Mouse (Mus musculus): ENCODE results near the gene Nav1.

The Nav1 gene

DNA sequence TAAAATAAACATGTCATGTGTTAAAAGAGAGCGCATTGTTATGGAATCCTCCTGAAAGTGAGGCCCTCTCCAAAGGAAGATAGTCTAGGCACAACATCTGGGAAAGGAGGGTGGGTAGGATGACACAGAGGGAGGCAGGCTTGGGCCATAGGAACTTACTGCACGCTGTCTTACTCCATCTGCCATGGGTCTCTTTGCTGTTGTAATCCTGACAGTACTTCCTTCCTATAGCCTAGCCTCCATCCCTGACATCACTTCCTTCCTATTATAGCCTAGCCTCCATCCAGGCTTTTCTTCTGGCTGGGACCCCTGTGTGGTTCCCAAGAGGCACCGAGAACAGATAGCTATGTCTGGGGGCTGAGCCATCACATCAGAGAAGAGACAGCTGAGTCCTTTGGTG lies 10.2 kb upstream of the Nav1 start:
- DNase-seq (ENCODE audit: low read depth, low spot score), result no peak

DNA sequence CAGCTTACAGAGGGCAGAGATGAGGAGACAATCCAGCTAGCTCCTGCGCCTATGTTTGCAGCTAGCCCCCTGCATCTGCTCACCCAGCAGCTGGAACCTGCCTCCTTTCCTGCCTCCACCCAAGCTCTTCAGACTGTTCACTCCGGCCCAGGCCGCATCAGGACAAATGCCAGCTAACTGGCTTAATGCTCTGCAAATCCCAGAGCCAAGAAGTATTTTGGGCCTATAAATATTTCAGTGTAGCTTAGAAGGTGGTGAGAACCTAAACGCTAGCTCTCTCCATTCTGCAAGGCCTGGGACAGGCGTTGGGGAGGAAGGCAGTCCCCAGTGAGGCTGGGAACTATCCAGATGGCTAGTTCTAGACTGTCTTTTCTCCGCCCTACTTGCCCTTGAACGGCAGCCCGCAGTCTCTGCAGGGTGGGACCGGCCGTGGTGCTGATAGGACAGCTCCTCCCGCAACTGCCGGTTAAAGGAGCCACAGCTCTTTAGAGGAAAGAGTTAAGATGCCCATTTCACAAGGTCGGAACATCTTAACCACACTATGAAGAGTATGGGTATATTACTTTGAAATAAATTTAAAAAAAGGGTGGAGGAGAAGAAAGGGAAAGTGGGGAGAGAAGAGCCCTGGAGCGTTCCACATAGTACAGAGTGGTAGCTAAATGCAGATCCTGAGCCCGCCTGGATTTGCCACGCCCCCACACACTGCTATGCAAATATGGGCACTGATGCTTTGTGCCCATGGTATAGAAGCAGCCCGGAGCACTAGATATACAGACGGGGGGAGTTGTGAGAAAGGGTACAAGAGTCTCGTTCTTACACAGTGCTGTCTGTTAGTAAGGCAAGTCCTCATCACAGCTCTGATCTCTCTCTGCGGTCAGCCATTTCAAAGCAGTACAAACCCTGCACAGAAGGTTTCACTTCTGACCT lies 8.9 kb upstream of the Nav1 start:
- peak; percentile 50 for DNase-seq (ENCODE audit: low read depth, low spot score)

DNA sequence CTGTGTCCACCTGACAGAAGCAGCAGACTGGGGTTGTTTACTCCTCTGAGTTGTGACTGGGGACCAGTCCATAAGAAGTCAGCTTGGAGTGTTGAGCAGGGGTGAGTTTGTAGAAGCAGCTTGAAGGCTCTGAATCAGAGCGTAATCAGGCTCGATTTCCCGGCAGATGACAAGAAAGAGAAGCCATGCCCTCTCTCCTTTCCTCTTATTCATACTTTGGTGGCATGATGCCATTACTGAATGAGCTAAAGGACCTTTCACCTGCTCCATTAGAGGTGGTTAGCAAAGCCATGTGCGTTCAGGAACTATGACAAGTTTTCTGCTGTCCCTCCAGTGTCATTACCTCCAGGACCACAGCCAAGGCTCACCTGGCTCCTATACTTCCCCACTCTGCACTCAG lies 2.5 kb upstream of the Nav1 start:
- no peak for DNase-seq (ENCODE audit: low read depth, low spot score)

DNA sequence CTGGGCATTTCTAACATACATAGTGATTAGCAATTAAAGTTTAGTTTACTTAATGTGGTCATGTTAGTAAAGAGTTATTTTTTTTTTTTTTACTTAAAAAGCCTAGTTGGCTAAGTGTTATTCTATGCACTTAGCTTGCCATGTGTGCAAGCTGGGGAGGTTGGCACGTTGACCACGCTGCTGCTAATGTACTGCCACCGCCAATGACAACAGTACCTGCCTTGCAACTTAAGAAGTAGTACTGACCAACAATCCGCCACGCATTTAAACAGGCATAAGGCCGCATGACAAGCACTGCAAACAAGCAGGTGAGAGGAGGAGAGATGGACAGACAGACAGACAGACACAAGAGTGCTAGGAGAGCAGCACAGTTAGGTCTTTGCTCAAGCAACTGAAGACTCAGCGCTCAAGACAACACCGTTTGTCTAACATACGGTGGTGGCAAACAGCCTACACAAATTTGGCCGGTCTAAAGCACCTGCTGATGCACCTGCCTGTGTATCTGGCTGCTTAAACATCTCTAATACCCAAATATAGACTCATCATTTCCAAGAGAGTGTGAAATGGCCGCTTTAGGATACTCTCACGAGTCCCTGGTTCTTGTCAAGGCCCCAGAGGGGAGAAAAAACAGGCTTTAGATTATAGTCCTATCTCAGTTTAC lies 610 bp downstream of the Nav1 start:
- no peak for DNase-seq (ENCODE audit: low read depth, low spot score)

DNA sequence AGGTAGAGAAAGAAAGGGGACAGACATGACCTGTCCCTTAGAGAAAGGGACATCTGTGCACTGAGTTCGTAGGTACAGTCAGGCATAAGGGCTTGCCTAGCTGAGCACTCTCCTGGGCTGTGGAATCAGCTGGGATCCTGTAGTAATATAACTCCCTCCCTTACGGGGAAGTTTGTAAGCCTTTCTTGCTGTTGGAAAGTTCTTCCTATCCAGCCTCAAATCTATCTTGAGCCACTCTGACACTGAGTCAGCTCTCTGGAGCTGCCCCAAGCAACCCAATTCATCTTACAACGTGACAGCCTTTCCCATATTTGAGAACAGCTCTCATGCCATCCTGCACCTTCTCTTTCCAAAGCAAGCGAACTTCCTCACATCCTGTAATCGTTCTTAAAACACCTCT lies 1.6 kb downstream of the Nav1 start:
- no peak for DNase-seq (ENCODE audit: low read depth, low spot score)

DNA sequence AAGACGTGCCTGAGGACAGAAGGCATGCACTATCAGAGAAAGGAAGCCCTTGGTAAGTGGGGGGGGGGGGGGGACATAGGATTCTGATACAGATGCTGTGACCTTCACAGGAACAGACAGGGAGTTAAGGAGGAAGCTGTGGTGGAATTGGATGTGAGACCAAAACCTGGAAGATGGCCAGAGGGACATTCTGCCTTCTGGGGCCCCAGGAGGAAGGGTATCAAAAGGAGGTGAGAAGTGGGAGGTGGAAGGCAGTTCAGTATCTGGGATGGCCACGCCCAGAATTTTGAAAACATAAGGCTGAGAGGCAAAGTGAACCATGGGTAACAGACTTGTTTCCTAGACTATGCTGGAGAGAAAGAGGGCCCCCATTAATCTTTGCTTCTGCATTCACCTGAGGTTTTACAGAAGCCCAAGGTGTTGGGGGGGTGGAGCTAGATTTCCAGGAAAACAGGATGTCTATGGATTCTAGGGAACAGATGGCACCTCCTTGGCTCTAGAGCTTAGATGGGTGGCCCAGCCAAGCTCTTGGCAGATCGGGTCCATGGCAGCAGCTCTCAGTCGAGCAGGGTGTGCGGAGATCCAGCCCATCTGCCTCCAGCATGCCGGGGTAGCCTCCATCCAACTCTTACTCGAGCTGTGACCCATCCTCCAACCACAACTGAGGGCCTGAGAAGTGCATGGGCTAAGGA lies 2.6 kb downstream of the Nav1 start:
- DNase-seq (ENCODE audit: low read depth, low spot score), result no peak

DNA sequence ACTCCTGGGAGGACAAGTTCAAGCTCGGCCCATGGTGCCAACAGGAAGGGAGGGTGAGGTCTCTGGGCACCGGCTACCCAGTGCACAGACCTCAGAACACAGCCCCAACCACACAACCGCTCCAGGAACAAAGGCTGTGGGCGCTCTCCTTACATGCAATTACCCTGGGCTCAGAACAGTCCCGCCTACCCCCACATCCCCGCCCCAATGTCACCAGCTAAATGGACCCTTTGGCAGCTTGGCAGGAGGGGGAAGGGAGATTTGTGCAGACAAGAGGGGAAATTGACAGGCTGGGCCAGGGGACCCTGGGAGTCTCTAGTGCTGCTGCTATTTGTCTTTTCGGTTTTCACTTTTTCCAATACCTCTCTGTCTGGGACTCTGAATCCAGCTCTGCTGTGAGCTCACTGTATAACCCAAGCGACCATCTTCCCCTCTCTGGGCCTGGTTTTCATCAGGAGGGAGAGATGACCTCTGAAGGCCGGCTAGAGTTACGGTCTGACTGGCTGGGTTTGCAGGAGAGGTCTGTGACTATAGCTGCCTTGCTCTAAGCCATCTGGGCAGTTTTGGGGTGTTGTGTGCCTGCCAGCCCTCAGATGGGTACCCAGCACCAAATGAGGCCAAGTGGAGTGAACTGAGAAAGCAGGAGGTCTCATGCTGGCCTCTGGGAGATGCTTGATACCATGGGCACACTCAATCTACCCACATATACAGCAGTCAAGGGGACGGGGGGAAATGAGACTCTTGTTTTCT lies 3.8 kb downstream of the Nav1 start:
- DNase-seq (ENCODE audit: low read depth, low spot score), result no peak

DNA sequence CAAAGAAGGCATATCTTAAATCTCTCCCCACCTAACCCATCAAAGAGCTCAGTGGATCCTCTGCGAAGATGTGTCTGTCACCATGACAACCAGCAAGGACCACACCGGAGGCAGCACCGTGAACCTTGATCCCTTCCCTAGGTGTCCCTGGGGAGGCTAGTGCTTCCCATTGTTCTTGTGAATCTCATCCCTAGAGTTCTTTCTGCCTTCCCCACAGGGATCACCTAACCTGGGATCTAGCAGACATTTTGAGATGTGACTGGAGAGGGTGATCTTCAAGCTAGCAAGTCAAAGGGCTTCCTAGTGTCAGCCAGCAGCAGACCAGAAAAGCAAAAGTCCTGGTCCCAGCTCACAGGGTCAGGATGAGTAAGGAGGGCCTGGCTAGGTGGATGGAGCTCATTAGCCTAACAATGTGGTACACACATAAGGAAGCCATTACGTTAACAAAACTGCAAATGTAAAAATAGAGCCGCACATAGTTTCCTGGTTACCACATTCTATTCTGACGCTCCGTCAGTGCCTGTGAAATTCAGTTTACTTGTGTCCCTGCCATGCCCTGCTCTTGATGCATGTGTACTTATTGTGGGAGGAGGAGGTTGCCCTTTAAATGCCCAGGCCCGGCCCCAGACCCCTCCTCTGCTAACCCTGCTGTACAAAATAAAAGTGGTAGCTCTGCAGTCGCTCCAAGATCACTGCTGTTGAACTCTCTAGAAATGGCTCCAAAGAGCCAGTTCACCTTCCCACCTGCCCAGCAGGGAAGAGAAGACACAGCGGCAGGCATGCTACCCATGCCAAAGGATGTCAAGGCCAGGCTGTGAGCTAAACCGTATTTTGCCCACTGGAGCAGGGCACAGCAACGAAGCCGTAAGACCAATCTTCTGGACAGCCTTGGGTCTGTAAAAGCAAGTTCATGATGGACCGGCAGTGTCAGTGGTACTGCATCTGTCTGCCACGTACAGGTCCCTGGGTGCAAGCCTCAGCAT lies 6.8 kb downstream of the Nav1 start:
- no peak for DNase-seq (ENCODE audit: low read depth, low spot score)

DNA sequence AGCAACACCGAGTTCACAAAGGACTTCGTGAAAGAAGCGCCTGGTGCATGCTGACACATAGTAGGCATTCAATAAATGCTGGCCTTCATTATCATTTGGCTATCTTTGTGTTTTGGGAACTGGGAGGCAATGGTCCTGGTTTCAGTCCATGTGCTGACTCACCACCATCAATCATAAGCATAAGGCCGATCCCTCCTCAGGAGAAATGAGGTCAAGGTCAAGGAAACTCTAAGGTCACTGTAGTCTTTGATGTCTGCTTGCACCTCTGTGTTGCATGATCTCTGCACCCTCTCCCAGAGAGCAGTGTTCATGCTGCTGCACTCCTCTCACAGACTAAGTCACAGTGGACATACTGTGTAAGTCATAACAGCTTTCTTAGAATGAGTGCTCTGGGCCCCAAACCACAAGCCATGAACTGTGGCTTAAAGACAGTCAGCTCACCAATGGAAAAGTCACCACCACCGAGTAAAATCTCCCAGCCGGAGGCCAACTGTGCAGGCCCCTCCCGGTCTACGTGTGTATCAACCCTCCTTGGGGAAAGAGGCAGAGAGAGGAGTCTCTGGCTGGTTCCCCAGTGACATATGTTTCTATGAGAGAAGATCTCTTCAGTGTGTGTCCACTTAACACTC lies 8.7 kb downstream of the Nav1 start:
- DNase-seq (ENCODE audit: low read depth, low spot score), result no peak

DNA sequence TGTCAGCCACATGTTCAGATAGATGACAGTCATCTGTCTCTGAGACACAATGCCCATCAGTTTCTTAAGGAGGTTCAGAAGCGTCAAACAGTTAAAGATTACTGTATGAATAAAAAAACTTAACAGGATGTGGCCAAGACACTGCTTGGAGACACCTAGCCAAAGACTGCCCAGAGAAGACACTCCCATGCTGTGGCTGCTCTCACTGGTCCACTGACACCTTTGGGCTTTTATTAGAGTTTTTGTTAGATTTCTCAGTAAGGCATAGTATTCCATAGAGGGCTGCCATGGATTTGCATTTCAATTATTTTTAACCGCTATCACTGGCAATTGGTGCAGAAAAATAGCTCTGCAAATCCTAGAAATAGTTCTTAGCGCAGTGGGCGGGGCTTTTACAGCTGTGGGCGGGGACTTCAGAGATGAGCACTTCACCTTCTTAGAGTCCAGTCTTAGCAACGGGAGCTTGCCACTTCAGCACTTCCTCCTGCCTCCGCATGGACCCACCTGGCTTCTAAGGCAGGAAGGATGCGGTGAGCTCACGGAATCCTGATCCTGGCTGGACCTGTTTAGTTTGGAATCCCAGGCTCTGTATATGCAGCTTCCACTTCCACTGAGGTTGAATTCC lies 12.7 kb downstream of the Nav1 start:
- no peak for DNase-seq (ENCODE audit: low read depth, low spot score)

DNA sequence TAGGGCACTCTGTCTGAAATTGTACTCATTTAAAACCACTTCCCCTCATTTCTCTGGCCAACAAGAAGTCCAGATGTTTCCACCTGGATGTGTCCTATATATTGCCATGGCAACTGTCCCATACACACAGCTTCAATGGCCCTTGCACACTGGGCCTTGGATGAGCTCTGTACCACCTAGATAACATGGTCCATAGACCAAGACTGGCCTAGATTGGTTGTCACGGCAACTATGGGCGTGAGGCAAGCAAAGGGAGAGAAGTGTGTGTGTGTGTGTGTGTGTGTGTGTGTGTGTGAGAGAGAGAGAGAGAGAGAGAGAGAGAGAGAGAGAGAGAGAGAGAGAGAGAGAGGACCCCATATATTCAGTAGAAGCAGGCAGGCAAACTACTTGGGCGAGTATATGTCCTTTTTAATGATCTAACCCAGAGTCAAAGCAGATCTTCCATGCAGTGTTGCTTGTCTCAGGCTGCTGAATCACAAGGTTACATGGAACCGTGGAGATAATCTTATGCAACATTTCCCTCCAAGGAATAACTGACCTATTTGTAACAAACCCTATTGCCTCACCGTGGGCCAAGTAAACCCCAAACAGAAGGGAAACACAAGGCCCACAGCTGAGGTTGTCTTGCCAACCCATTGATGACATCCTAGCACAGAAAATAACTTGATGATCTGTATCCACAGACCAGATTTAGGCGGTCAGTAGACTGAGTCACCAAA lies 13.4 kb downstream of the Nav1 start:
- DNase-seq (ENCODE audit: low read depth, low spot score), result no peak

DNA sequence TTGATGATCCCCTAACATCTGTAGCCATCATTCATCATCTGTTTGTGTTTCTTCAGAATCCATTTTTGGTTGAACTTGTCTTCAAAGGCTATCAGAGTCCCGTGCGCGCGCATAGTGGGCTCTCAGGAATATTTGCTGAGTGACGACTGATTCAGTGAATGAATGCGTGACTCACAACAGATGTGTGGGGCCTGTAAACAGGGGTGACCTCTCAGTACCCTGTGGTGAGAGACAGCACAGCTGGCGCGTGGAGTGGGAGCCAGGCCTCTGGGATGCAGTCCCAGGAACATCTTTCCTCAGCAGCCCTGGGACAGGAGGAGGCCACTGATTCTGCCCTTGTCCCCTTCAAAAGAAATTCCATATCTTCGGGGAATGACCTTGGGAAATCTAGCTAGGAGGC lies 16.3 kb downstream of the Nav1 start:
- DNase-seq (ENCODE audit: low read depth, low spot score), result no peak

DNA sequence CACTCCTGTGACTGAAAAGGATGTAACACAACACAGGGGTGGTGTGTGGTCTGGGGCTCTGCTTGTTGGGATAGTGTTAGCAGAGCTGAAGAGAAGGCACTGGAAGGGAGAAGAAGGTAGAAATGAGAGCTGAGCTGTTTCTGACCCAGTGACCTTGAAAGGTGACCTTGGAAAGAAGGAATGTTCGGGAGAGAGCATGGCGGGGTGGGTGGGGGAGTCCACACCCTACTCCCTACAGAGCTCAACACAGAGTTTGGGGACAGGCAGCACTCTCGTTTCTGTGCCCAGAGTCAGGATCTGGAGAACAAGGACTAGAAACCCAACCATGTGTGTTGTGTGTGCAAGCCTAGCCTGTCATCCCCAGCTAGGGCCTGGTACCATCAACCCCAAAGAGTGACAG lies 18.1 kb downstream of the Nav1 start:
- no peak for DNase-seq (ENCODE audit: low read depth, low spot score)

DNA sequence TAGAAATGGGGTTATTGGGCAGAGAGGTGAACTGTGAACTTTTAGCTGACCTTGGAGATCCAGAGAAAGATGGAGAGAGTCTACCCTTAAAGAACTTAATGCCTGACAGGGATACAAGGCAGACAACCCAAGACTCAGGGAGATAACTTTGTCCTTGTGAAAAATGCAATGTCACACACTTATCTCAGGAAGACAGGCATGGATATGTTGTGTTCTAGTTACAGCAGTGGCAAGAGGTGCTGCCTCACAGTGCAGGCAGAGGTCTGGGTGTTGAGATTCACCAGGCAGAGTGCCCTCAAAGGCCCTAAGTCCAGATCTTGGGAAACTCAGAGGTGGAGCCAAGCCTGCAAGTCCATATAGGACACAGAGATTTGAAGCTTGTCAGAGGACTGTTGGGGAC lies 20.2 kb downstream of the Nav1 start:
- DNase-seq (ENCODE audit: low read depth, low spot score), result no peak

DNA sequence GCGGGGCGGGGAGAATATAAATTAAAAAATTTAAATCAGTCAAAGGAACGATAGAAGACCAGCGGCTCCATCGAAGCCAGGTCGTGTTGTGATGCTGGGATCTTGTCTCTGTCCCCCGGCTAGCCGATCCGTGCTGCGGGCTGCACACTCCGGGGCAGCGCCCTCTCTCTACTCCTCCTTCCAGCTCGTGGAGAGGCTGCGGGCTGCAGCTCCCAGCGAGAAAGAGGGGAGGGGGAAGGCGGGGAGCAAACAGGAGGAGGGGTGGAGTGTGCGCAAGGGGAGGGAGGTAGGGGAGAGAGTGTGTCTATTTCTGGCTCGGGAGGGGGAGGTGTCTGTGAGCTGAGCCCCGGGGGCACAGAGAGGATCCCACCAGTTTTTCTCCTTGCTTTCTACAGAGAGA lies 21.5 kb downstream of the Nav1 start:
- DNase-seq (ENCODE audit: low read depth, low spot score), result peak; percentile 32

DNA sequence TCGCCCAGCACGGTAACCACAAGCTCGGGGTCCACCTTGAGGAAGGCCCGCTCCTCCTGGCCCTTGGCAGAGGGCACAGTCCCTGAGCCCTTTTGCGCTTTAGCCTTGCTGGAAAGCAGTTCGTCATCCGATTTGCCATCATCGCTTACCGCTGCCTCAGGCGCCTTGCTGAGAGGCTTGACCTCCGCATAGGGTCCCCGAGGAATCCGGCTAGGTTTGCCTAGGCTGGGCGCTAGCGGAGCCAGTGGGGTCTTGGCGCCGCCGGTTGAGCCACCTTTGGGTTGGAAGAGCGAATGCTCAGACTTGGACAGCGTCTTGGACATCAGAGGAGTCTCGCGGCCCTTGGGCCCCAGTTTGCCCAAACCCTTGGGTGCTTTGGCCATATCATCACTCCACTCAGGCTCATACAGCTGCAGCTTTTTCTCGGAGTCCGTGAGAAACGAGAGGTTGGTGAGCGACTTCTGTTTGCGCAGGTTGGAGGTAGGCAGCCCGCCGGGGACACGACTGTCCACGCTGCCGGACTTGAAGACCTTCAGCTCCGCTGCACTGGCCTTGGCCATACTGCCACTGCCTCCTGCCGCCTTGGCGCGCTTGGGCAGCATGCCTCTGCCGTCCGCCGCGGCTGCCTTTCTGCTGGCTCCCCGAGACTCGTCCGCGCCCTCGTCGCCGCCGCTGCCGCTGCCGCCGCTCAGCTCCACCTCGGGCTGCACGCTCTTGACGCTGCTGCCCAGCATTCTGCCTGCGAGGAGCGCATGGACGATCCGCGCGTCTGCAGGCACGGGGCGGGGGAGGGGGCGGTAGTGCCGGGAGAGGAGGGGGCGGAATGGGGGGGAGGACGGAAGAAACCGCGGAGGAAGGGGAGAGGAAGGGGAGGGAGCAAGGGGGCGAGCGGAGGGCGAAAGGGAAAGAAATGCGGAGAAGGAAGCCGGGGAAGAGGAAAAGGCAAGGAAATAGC lies 22.2 kb downstream of the Nav1 start:
- DNase-seq (ENCODE audit: low read depth, low spot score), result peak; percentile 50

DNA sequence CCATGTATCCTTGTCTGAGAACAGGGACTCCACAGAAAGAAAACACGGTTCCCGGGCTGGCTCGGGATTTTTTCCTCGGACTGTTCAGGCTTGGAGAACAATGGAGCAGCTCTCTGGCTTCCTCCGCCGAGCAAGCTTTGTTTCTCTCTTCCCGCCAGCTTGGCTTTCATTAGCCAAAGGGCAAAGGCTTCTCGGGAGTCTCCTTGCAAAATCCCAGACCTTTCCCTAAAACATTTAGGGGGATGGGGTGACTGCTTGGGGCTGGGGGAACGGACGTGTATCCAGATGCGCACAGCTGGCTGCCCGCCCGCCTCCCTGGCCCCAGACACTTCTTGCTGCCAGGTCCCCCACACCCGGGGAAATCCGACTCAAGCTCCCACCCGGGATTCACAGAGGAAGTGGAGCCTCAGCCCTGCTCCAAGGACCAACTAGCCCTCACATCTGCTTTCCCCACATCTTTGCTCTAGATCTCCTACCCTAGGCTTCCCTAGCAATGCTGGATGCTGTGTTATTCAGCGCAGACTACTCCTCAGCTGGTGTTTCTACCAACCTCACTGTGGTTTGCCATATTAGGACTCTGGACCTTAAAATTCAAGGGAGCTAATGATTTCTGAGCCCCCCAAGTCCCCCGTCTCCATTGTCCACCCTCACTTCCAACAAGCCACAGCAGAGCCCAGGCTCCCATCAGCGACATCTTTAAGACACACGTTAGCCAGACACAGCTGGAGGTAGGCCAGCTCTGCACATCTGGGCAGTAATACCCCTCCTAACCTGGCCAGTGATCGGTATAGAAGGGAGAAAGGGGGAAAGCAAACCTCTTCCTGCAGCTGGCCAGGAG lies 23.2 kb downstream of the Nav1 start:
- DNase-seq (ENCODE audit: low read depth, low spot score), result no peak
